Mouse (Mus musculus): ENCODE data around the gene Bag3. TPM values are rescaled to one million over a fixed set of nuclear protein-coding genes. Genes with fewer than 3 reads are reported as not detected.
"Not testable (repeated sequence)": the region's sequence is repeated elsewhere in the genome, so short reads cannot be mapped to it uniquely, and the experiment has no call there.

The Bag3 gene
- total RNA-seq, 4 experiments from 2014 or later, result 146 to 189 (median 168) TPM

- no peak for DNase-seq
Observed at GRCm38 (mm10) chr7:128538196-128538595, 14.8 kb downstream of the Bag3 start.

- no peak for DNase-seq
Observed at GRCm38 (mm10) chr7:128538769-128539168, 15.4 kb downstream of the Bag3 start.

GRCm38 (mm10) chr7:128540111-128540510 lies 16.7 kb downstream of the Bag3 start:
- no peak for DNase-seq

GRCm38 (mm10) chr7:128540734-128541133 lies 17.3 kb downstream of the Bag3 start:
- no peak for DNase-seq

GRCm38 (mm10) chr7:128541186-128541585 lies 17.8 kb downstream of the Bag3 start:
- no peak for DNase-seq

- DNase-seq, result no peak
Observed at GRCm38 (mm10) chr7:128541771-128542170, 18.4 kb downstream of the Bag3 start.

- DNase-seq, result no peak
Observed at GRCm38 (mm10) chr7:128542488-128542887, 19.1 kb downstream of the Bag3 start.

- no peak for DNase-seq
Observed at GRCm38 (mm10) chr7:128543148-128543855, 19.9 kb downstream of the Bag3 start.

GRCm38 (mm10) chr7:128543961-128544360 lies 20.5 kb downstream of the Bag3 start:
- DNase-seq, result no peak

- no peak for DNase-seq
Observed at GRCm38 (mm10) chr7:128544566-128545262, 21.3 kb downstream of the Bag3 start.

- DNase-seq, result no peak
Observed at GRCm38 (mm10) chr7:128546031-128546430, 22.6 kb downstream of the Bag3 start.

GRCm38 (mm10) chr7:128549137-128549536 lies 25.7 kb downstream of the Bag3 start:
- DNase-seq, result no peak

GRCm38 (mm10) chr7:128550328-128551086 lies 27.1 kb downstream of the Bag3 start:
- no peak for DNase-seq

GRCm38 (mm10) chr7:128551087-128551457 lies 27.7 kb downstream of the Bag3 start:
- no peak for DNase-seq

GRCm38 (mm10) chr7:128553105-128553705 lies 29.8 kb downstream of the Bag3 start:
- no peak for DNase-seq

- no peak for DNase-seq
Observed at GRCm38 (mm10) chr7:128554502-128554901, 31.1 kb downstream of the Bag3 start.

GRCm38 (mm10) chr7:128555141-128555750 lies 31.8 kb downstream of the Bag3 start:
- no peak for DNase-seq

GRCm38 (mm10) chr7:128556923-128557430 lies 33.6 kb downstream of the Bag3 start:
- DNase-seq, result no peak

GRCm38 (mm10) chr7:128563373-128563772 lies 40.0 kb downstream of the Bag3 start:
- DNase-seq, result no peak

- DNase-seq, result no peak
Observed at GRCm38 (mm10) chr7:128566311-128566710, 42.9 kb downstream of the Bag3 start.

GRCm38 (mm10) chr7:128567561-128568244 lies 44.3 kb downstream of the Bag3 start:
- no peak for DNase-seq

- DNase-seq, result not testable (repeated sequence)
Observed at GRCm38 (mm10) chr7:128569429-128569828, 46.0 kb downstream of the Bag3 start.
